Mouse (Mus musculus): ENCODE results near the gene Frem2.

GRCm38 (mm10) chr3:53558230-53558629 is 98.9 kb downstream of the Frem2 start:
- TF ChIP-seq EP300 (IDR thresholded peaks at IDR 0.05; ENCODE audit: insufficient read depth, low read depth, low read length) (no peak), POLR2A (IDR thresholded peaks at IDR 0.05; ENCODE audit: insufficient read depth, low read depth, low read length) (no peak), CTCF (IDR thresholded peaks at IDR 0.05) (no peak)
